Mouse (Mus musculus): Measurements from ENCODE around the gene Olfr59.

Gene Olfr59

GRCm38 (mm10) chr11:74283436-74283835 lies at the start of gene Olfr59:
Gene Olfr59, plus strand, starts transcription at chr11:74283736.
- no peak for DNase-seq (ENCODE audit: low spot score)

GRCm38 (mm10) chr11:74241201-74241600 lies 42.3 kb upstream of the Olfr59 start:
- no peak for DNase-seq (ENCODE audit: low spot score)

- DNase-seq (ENCODE audit: low spot score) = no peak
Observed at GRCm38 (mm10) chr11:74259508-74259907, 24.0 kb upstream of the Olfr59 start, which contains the start of gene Olfr406. Gene Olfr406, plus strand, starts transcription at chr11:74259808.

GRCm38 (mm10) chr11:74287256-74287655 lies 3.7 kb downstream of the Olfr59 start:
- DNase-seq (ENCODE audit: low spot score) = no peak

- no peak for DNase-seq (ENCODE audit: low spot score)
Observed at GRCm38 (mm10) chr11:74326044-74326443, 42.5 kb downstream of the Olfr59 start.

- DNase-seq (ENCODE audit: low spot score) = no peak
Observed at GRCm38 (mm10) chr11:74328781-74329180, 45.2 kb downstream of the Olfr59 start.

GRCm38 (mm10) chr11:74337931-74338330 lies 54.4 kb downstream of the Olfr59 start, which contains the start of gene Olfr410:
Gene Olfr410, minus strand, starts transcription at chr11:74338031.
- DNase-seq (ENCODE audit: low spot score) = no peak
